In genomic region chr12:108372241-108372640, GRCm38 (mm10) we compare ENCODE assay signal across 12 mouse cellular contexts. TPM values are rescaled to one million over a fixed set of nuclear protein-coding genes. Genes with fewer than 3 reads are reported as not detected.
DNase-seq lines count a peak whose midpoint lies in the region; ATAC-seq lines count a peak whose summit lies in the region.
"Had no signal": no experiment of that assay in that cellular context is flagged by ENCODE, and none has a peak within 500 bp of the region (broad histone marks: within the 10 kb centered on the region; RNA-seq: fewer than 3 reads in every experiment).

No protein-coding gene starts in this region.

- no peak for DNase-seq in lung, postnatal 14 days
- no peak for DNase-seq in embryonic facial prominence, embryonic 10.5 days (ENCODE audit: low spot score)
- DNase-seq in layer of hippocampus, postnatal 36 days: no peak
- no peak for DNase-seq in yolk sac, embryonic 10.5 days (ENCODE audit: low spot score)
- DNase-seq in layer of hippocampus, postnatal 14 days (ENCODE audit: low spot score in 2 of 2): no peak

- H3K4me1 ChIP-seq in lung, embryonic 15.5 days: peaks cover 51% of the 10 kb centered on the region
- H3K4me1 ChIP-seq in embryonic facial prominence, embryonic 10.5 days: peaks cover 56% of the 10 kb centered on the region
- H3K4me1 ChIP-seq in heart, embryonic 15.5 days (replicated peaks): peaks cover 56% of the 10 kb centered on the region
- H3K4me1 ChIP-seq in stomach, embryonic 16.5 days (ENCODE audit: control insufficient read depth, insufficient read depth, low read length): peaks cover 36% of the 10 kb centered on the region

- ATAC-seq in lung, embryonic 15.5 days (ENCODE audit: borderline replicate concordance, extremely low read depth, low FRiP score, low TSS enrichment): no peak
- ATAC-seq in heart, embryonic 15.5 days (replicated peaks; ENCODE audit: insufficient number of reproducible peaks, insufficient read depth, low FRiP score, low read depth): no peak; the same call in 1 of the 2 replicates
- no peak for ATAC-seq in stomach, embryonic 16.5 days (ENCODE audit: insufficient read depth, low FRiP score)
- ATAC-seq: activated CD4-positive, CD25-positive, alpha-beta regulatory T cell, adult 4 months had no signal

- H3K27ac ChIP-seq in lung, embryonic 15.5 days: no peak overlapping the region
- peak overlapping the region; percentile 37; the same call in 1 of the 2 replicates for H3K27ac ChIP-seq in embryonic facial prominence, embryonic 10.5 days (replicated peaks)
- H3K27ac ChIP-seq in heart, embryonic 15.5 days: peak overlapping the region; percentile 94
- peak overlapping the region; percentile 90 for H3K27ac ChIP-seq in stomach, embryonic 16.5 days (ENCODE audit: low read length)
- H3K27ac ChIP-seq: limb, embryonic 15.5 days had no signal

- H3K4me3 ChIP-seq in lung, embryonic 15.5 days: no peak overlapping the region
- no peak overlapping the region for H3K4me3 ChIP-seq in embryonic facial prominence, embryonic 10.5 days
- peak overlapping the region; percentile 48 for H3K4me3 ChIP-seq in heart, embryonic 15.5 days
- peak overlapping the region; percentile 23; the same call in 1 of the 2 replicates for H3K4me3 ChIP-seq in stomach, embryonic 16.5 days (replicated peaks; ENCODE audit: low read length)
- H3K4me3 ChIP-seq: limb, embryonic 15.5 days had no signal

- WGBS in lung, embryonic 15.5 days: 76% methylated on average over 17 of the region's 17 CpGs
- WGBS in embryonic facial prominence, embryonic 10.5 days: 84% methylated on average over 17 of the region's 17 CpGs
- 31% methylated on average over 17 of the region's 17 CpGs for WGBS in heart, embryonic 15.5 days
- WGBS in stomach, embryonic 16.5 days: 80% methylated on average over 17 of the region's 17 CpGs

- H3K9ac ChIP-seq in lung, embryonic 15.5 days: no peak overlapping the region
- H3K9ac ChIP-seq in heart, embryonic 15.5 days: peak overlapping the region; percentile 56
- H3K9ac ChIP-seq in stomach, embryonic 16.5 days (ENCODE audit: low read length): peak overlapping the region; percentile 51; the same call in 1 of the 2 replicates
- H3K9ac ChIP-seq: limb, embryonic 15.5 days had no signal

- no peaks in the 10 kb centered on the region for H3K27me3 ChIP-seq in lung, embryonic 15.5 days
- H3K27me3 ChIP-seq in embryonic facial prominence, embryonic 10.5 days (replicated peaks; ENCODE audit: low read depth, poor library complexity, severe bottlenecking): no peaks in the 10 kb centered on the region
- no peaks in the 10 kb centered on the region for H3K27me3 ChIP-seq in heart, embryonic 15.5 days
- H3K27me3 ChIP-seq in stomach, embryonic 16.5 days (ENCODE audit: control insufficient read depth, insufficient read depth, low read length): no peaks in the 10 kb centered on the region
- H3K27me3 ChIP-seq: limb, embryonic 15.5 days had no signal

- no peaks in the 10 kb centered on the region for H3K9me3 ChIP-seq in lung, embryonic 15.5 days
- H3K9me3 ChIP-seq in embryonic facial prominence, embryonic 10.5 days: no peaks in the 10 kb centered on the region
- no peaks in the 10 kb centered on the region for H3K9me3 ChIP-seq in heart, embryonic 15.5 days (replicated peaks)
- no peaks in the 10 kb centered on the region for H3K9me3 ChIP-seq in stomach, embryonic 16.5 days (replicated peaks; ENCODE audit: control insufficient read depth, low read length)
- H3K9me3 ChIP-seq: limb, embryonic 15.5 days had no signal

- peak overlapping the region; percentile 48; the same call in 1 of the 2 replicates for H3K4me2 ChIP-seq in lung, embryonic 15.5 days
- H3K4me2 ChIP-seq in heart, embryonic 15.5 days: peak overlapping the region; percentile 65
- H3K4me2 ChIP-seq in stomach, embryonic 16.5 days (ENCODE audit: low read depth, low read length): peak overlapping the region; percentile 44; the same call in 1 of the 2 replicates
- H3K4me2 ChIP-seq: limb, embryonic 15.5 days had no signal

- H3K36me3 ChIP-seq in lung, embryonic 15.5 days: no peaks in the 10 kb centered on the region
- no peaks in the 10 kb centered on the region for H3K36me3 ChIP-seq in embryonic facial prominence, embryonic 10.5 days (replicated peaks)
- H3K36me3 ChIP-seq in heart, embryonic 15.5 days: no peaks in the 10 kb centered on the region
- no peaks in the 10 kb centered on the region for H3K36me3 ChIP-seq in stomach, embryonic 16.5 days (ENCODE audit: control insufficient read depth, insufficient read depth, low read length)
- H3K36me3 ChIP-seq: limb, embryonic 15.5 days had no signal

RNA-seq across cellular contexts. Expression of gene Eml1, which starts 1.5 kb away (rescaled TPM):
- 107 and 117 TPM in 2 replicates for polyA plus RNA-seq in lung, embryonic 15.5 days (2015; fragmentation: Nextera tagmentation; extraction: Ambion mirVana)
- 70.6 and 74.1 TPM in 2 replicates for polyA plus RNA-seq in embryonic facial prominence, embryonic 10.5 days (2016; fragmentation: Nextera tagmentation; extraction: Ambion mirVana)
- 62.5 and 76.6 TPM in 2 replicates for polyA plus RNA-seq in heart, embryonic 15.5 days (2015; fragmentation: Nextera tagmentation; extraction: Ambion mirVana)
- polyA plus RNA-seq in stomach, embryonic 16.5 days (2015; fragmentation: Nextera tagmentation; extraction: Ambion mirVana): 82.3 and 111 TPM in 2 replicates
- 10 to 100 TPM; 46.9 to 58.5 TPM for total RNA-seq in layer of hippocampus, postnatal 36 days (2021)
- total RNA-seq in layer of hippocampus, postnatal 14 days (2021): 10 to 100 TPM; 55.0 to 55.4 TPM
- total RNA-seq: megakaryocyte-erythroid progenitor cell, adult 5-6 weeks had no signal

RNA-seq across cellular contexts. Expression of gene Cyp46a1, which starts 38.1 kb away (rescaled TPM):
- polyA plus RNA-seq in lung, embryonic 15.5 days (2015; fragmentation: Nextera tagmentation; extraction: Ambion mirVana): 6.3 and 6.6 TPM in 2 replicates
- 3.9 and 5.8 TPM in 2 replicates for polyA plus RNA-seq in embryonic facial prominence, embryonic 10.5 days (2016; fragmentation: Nextera tagmentation; extraction: Ambion mirVana)
- polyA plus RNA-seq in heart, embryonic 15.5 days (2015; fragmentation: Nextera tagmentation; extraction: Ambion mirVana): 5.6 and 6.2 TPM in 2 replicates
- polyA plus RNA-seq in stomach, embryonic 16.5 days (2015; fragmentation: Nextera tagmentation; extraction: Ambion mirVana): 6.8 and 8.5 TPM in 2 replicates
- total RNA-seq in layer of hippocampus, postnatal 36 days (2021): 100 to 1,000 TPM; 168 to 174 TPM
- 100 to 1,000 TPM; 122 to 136 TPM for total RNA-seq in layer of hippocampus, postnatal 14 days (2021)
- total RNA-seq: neutrophil, adult 5-6 weeks had no signal
- polyA plus RNA-seq: activated CD4-positive, CD25-positive, alpha-beta regulatory T cell, adult 4 months had no signal

Comparison
In these comparisons a context has a peak if more than half of its experiments do, and no peak if none do; other contexts are left out.
1. H3K4me3 ChIP-seq: peak in heart, embryonic 15.5 days (single experiment) and stomach, embryonic 16.5 days (single experiment); none in lung, embryonic 15.5 days (single experiment) and embryonic facial prominence, embryonic 10.5 days (single experiment).
2. Peak in every context shown above with its lines, with median percentiles within 50 percentile points of each other: H3K4me2 ChIP-seq.